Mouse (Mus musculus) adrenal gland, postnatal 10 days (tissue): ENCODE measurements around the gene Ttll11. TPM values are rescaled to one million over a fixed set of nuclear protein-coding genes. Genes with fewer than 3 reads are reported as not detected.

ENCODE experiments used
- DNase-seq: peaks from one replicate; pipeline ENCODE4 v3.0.0; 2021; ENCODE audit warnings: mixed read lengths
- total RNA-seq, 2 experiments: library from RNA; stranded (reverse); gene quantifications; 2 replicates each; pipeline ENCODE4 v1.2.3; 2021

Gene Ttll11
- total RNA-seq, 2 experiments from 2014 or later, result 0.84 to 2.2 TPM

DNA sequence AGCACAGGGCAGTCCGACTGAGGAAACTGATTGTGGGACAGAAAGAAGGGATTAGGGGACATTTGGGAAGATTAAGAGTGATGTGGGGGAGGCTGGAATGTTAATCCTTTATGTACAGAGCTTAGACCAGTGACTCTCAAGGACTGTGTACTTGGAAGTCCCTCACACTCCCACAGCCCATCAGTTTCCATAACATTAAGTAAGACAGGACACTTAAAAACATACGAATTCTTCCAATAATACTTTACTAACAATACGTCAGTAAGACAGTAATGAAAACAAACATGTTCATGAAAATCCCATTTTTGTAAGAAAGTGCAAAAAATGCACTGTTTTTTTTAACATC is 127.6 kb downstream of the Ttll11 start:
- DNase-seq, result no peak

DNA sequence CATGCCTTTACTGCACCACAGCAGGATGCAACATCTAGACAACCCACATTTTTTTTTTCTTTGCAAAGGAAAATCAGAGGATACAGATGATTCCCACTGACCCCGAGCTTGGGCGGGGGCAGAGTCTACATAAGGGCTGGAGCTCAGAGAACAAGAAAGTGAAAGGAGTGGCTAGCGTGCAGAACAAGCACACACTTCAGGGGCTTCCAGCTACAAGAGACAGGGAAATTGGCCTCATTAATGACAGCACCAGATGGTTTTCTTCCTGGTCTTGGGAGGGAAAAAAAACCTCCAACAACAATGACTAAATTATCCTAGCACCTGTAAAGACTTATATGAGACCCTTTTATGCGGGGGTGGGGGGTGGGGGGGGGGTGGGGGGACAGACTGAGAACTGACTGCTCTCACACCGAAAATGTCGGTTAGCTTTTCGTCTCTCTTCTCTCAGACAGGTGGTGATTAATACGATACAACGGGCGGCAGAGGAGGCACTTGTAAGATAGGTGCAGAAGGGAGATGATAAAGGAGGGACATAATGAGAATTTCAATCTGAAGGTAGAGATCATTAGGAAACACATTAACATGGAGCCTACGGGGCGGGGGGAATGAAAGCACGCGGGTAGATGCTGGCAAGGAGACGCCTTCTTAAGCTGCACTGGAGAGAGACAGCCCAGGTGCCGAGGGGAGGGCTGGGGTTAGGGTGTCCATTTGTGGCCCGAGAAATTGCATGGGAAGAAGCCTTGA is 128.1 kb downstream of the Ttll11 start:
- DNase-seq, result no peak

GRCm38 (mm10) chr2:35849632-35850230 is 130.0 kb downstream of the Ttll11 start:
- no peak for DNase-seq

DNA sequence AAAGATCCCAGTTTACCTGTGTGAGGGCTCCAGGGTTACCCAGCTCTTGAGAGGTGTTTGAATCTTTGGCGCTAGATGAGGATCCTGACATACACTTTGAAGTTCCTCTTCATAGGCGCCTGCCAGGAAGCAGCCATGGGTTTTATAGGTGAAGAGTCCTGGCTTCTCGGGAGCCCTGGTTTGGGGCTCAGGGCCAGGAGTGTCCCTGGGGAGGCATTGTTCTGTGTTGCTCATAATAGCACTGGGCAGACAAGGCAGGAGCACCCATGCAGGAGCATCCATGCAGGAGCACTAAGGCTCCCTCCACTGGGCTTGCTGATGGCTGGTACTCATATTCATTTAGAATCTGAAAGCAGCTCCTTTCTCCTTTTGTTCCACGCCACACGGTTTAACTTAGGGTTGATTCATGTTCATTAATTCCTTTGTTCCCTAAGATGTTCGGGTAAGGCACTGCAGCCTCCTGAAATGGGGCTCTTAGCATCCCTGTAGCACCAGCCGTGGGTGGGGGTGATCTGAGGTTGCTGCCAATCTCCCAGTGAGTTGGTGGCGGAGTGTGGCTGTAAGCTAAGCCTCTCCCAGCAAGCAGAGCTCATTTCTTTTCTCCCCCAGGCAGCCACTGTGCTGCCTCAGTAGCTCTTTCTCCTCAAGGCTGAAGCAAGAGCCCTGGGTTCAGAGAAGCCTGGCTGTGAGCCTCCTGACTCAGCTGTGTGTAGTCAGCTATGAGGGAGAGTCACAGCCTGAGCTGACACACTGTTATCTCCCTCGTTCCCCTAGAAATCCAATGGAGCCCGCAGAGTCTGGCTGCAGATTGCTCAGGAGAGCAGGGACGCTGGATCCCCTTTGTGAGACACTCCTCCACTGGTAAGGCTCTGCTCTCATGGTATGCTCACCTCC is 133.9 kb downstream of the Ttll11 start:
- peak; percentile 60 for DNase-seq

GRCm38 (mm10) chr2:35843896-35844690 is 135.6 kb downstream of the Ttll11 start:
- DNase-seq, result peak; percentile 23

DNA sequence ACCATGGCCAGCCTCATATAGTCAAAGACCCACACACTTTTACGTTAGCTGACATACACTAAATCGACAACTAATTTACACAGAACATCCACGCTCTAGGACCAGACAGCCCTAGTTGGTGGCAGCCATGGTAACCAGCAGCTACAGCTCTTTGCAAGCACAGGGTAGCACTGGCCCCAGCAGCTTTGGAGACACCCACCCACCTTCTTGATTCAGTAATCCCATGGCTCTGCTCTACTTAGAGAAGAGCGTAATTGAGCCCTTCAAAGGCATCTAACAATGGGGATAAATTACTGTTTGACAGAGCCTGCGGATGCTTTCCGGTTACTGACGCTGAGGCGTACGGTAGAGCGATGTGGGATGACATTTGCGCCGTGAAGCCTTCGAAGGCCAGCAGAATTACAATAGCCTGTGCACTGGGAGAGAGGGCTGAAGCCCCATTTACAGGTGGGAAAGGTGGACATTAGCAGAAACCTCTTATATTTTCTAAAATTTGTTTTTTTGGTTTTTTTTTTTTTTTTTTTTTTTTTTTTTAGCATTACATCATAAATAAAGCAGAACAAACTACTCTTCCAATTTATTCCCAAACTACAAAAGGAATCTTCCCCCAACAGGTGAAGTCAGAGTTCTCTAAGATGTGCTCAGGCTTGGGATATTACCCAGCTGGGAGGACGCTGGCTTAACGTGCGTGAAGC is 136.8 kb downstream of the Ttll11 start:
- DNase-seq, result no peak

GRCm38 (mm10) chr2:35841841-35842420 is 137.8 kb downstream of the Ttll11 start:
- peak; percentile 39 for DNase-seq

- peak; percentile 52 for DNase-seq
Observed at GRCm38 (mm10) chr2:35840956-35841816, 138.5 kb downstream of the Ttll11 start.

DNA sequence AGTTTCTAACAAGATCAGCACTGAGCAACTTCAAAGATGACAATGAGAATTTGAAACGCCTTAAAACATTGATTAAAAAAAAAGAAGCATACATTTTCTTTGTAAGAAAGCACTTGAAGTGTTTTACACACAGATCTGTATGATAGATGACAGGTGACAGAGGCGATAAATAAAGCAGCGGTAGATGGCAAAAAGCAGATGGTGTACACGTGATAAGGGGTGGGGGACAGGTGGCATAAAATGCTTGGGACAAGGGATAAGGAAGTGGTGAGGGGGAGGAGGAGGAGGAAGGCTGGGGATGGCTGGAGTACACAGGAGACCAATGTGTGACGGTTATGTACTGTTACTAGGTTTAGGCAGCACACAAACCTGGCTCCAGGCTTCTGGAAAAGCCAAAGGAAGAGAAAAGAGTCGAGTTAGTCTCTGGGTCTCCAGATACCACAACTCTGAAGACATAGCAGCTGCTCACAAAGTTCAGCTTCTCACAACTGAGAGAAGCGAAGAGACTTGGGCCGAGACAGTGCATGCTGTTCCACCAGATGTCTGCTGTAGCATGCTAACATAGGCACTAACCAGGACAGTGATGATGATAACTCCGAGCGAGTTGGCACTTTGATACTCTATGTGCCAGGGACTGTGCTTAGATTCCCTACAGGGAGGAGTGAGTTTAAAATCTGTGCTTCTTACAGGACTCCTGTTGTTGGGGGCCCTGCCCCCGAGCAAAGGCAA is 140.8 kb downstream of the Ttll11 start:
- DNase-seq, result no peak

GRCm38 (mm10) chr2:35834198-35834913 is 145.4 kb downstream of the Ttll11 start:
- DNase-seq, result no peak

- no peak for DNase-seq
Observed at GRCm38 (mm10) chr2:35833546-35833945, 146.2 kb downstream of the Ttll11 start.

GRCm38 (mm10) chr2:35832742-35833425 is 146.8 kb downstream of the Ttll11 start:
- DNase-seq, result peak; percentile 28

DNA sequence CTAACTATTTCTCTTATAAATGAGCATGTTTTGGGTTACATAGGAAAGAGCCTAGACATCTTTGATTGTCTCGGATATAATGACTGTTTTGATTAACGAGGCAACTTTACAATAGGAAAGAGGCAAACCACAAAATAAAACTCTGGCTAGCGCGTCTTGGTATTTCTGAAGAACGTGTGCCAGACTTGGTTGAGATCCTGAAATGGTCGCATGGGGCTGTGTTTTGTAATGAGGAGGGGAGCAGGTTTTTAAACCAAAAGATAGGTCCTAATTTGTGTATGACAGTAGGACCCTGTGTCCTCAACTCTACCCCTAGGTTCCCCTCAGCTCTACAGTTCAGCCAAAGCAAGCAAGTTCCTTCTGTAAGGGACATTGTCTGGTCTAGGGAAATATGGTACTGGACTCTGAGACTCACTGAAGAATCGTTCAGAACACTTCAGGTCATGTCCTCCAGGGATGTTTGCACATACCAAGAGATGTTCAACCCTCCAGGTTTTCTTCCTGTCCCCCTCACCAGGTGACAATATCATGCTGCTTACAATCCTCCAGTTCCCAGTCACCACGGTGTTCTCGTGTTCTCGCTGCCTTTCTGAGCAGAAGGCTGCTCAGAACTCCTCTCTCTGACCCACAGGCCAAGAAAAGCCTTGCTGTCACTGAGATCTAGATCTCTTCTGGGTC is 147.7 kb downstream of the Ttll11 start:
- DNase-seq, result no peak

DNA sequence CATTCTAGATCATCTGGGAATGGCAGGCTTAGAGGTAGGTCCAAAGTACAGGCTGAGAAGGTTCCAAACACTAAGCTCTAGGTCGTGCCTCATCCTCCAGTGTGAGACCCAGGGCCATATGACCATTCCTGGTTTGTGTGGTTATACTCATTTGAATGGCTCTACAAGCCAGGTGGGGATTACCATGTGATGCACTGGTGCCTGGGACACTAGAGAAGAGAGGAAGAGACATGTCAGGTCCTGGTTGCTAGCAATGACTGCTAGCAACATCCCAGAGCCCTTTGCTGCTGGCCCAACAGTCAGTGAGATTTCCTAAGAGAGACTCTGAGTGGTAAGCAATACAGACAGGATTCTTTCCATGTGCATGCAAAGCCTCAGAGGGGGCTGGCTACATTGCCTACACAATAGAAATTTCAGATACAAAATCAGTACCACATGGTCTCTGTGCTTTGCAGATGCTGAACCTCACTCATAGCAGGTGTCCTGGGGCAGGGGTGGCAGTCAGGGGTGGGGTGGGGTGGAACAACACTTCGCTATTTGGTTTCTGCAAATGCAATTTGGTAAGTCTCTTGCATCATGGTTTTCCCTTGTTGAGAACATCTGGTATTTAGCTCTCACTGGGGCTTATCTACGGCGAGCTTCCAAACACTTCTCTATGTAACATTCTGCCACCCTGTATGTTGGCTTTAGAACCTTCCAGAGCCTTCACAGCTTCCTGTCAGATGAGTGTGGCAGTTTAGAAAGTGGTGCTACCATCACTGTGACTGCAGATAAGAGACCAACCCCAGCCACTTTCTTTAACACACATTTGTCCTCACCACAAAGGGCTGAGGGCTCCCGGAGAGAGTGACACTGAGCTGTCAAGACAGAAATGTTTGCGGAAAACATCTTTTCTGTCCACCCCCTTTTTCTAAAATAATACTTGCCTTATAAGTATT is 148.5 kb downstream of the Ttll11 start:
- no peak for DNase-seq

- DNase-seq, result no peak
Observed at GRCm38 (mm10) chr2:35829136-35829535, 150.6 kb downstream of the Ttll11 start.

DNA sequence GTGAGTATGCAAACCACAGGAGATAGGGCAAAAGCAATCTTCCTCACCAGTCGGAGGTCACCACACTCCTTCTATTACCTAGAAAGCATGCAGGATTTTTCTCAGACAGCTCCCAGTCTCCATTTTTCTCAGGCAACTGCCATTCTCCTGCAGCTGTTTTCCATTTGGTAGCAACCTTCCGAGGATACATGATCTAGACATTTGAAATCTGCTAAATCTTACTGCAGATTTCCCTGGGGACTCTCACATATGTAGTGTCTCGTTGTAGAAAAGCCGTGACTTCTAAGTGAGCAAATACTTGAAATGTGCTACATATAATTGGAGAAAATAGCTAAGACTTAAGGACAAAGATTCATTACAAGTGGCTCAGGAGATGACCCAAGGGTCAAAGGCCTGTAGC is 151.8 kb downstream of the Ttll11 start:
- no peak for DNase-seq
